ENCODE assay signal across 13 mouse cellular contexts in the genomic region with DNA sequence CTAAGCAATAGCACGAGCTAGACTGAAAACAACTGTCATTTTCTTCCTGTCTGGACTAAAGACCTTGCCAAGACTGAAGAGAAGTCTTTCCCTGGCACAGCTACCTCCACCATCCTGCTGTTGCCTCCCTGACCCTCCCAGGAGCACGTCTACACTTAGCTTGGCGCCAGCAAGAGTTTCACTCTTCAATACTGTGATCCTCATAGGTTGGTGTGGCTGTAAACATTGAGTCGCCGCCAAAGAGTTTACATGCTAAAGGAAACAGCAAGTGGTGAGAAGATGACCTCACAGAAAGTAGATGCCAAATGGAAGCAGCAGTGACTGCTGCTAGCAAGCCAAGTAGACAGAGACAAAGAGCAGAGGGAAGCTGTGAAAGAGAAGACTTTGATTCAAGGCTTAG.
DNase-seq lines count a peak whose midpoint lies in the region; ATAC-seq and TF ChIP-seq lines count a peak whose summit lies in the region.
"Had no signal": no experiment of that assay in that cellular context is flagged by ENCODE, and none has a peak within 500 bp of the region (broad histone marks: within the 10 kb centered on the region; RNA-seq: fewer than 3 reads in every experiment).

No protein-coding gene starts in this region.

- H3K4me1 ChIP-seq in kidney, postnatal 0 days (replicated peaks; ENCODE audit: insufficient read depth, low read length), result no peaks in the 10 kb centered on the region
- H3K4me1 ChIP-seq in lung, postnatal 0 days (ENCODE audit: insufficient read depth, low read depth, low read length), result no peaks in the 10 kb centered on the region
- no peaks in the 10 kb centered on the region for H3K4me1 ChIP-seq in hindbrain, embryonic 13.5 days (replicated peaks)
- H3K4me1 ChIP-seq: limb, embryonic 15.5 days had no signal

- H3K36me3 ChIP-seq in kidney, postnatal 0 days (ENCODE audit: insufficient read depth, low read length), result no peaks in the 10 kb centered on the region
- H3K36me3 ChIP-seq in lung, postnatal 0 days (ENCODE audit: insufficient read depth, low read length), result no peaks in the 10 kb centered on the region
- no peaks in the 10 kb centered on the region for H3K36me3 ChIP-seq in hindbrain, embryonic 13.5 days
- H3K36me3 ChIP-seq: G1E; limb, embryonic 15.5 days had no signal

- peak; percentile 47; the same call in 1 of the 2 replicates for TF ChIP-seq EP300 in lung, postnatal 0 days (IDR thresholded peaks at IDR 0.05)

- no peak for TF ChIP-seq CTCF in kidney, postnatal 0 days (IDR thresholded peaks at IDR 0.05; ENCODE audit: low read depth)
- no peak for TF ChIP-seq CTCF in lung, postnatal 0 days (IDR thresholded peaks at IDR 0.05)

- H3K27me3 ChIP-seq in kidney, postnatal 0 days (ENCODE audit: insufficient read depth, low read length), result no peaks in the 10 kb centered on the region
- no peaks in the 10 kb centered on the region for H3K27me3 ChIP-seq in lung, postnatal 0 days (replicated peaks; ENCODE audit: insufficient read depth, low read length)
- H3K27me3 ChIP-seq in hindbrain, embryonic 13.5 days, result no peaks in the 10 kb centered on the region
- H3K27me3 ChIP-seq: limb, embryonic 15.5 days had no signal

- no peak for ATAC-seq in kidney, postnatal 0 days (replicated peaks; ENCODE audit: low FRiP score, low read depth)
- ATAC-seq in lung, postnatal 0 days, result peak; percentile 83
- ATAC-seq in hindbrain, embryonic 13.5 days (ENCODE audit: low FRiP score), result no peak

- WGBS in kidney, postnatal 0 days, result 60% methylated on average over 5 of the region's 5 CpGs
- WGBS in lung, postnatal 0 days, result 35% methylated on average over 5 of the region's 5 CpGs
- 87% methylated on average over 5 of the region's 5 CpGs for WGBS in hindbrain, embryonic 13.5 days

- no peak overlapping the region for H3K4me3 ChIP-seq in kidney, postnatal 0 days (replicated peaks; ENCODE audit: low read depth, low read length)
- no peak overlapping the region for H3K4me3 ChIP-seq in lung, postnatal 0 days (ENCODE audit: low read depth, low read length)
- no peak overlapping the region for H3K4me3 ChIP-seq in hindbrain, embryonic 13.5 days
- H3K4me3 ChIP-seq: limb, embryonic 15.5 days had no signal

- H3K9me3 ChIP-seq in kidney, postnatal 0 days (replicated peaks; ENCODE audit: low read length), result no peaks in the 10 kb centered on the region
- H3K9me3 ChIP-seq in lung, postnatal 0 days (ENCODE audit: low read length), result no peaks in the 10 kb centered on the region
- H3K9me3 ChIP-seq in hindbrain, embryonic 13.5 days, result no peaks in the 10 kb centered on the region
- H3K9me3 ChIP-seq: limb, embryonic 15.5 days had no signal

- H3K27ac ChIP-seq in kidney, postnatal 0 days, result no peak overlapping the region
- no peak overlapping the region for H3K27ac ChIP-seq in lung, postnatal 0 days (ENCODE audit: low read length)
- no peak overlapping the region for H3K27ac ChIP-seq in hindbrain, embryonic 13.5 days
- H3K27ac ChIP-seq: limb, embryonic 15.5 days had no signal

- H3K4me2 ChIP-seq in kidney, postnatal 0 days (ENCODE audit: low read length), result no peak overlapping the region
- peak overlapping the region; percentile 29; the same call in 1 of the 2 replicates for H3K4me2 ChIP-seq in lung, postnatal 0 days (replicated peaks; ENCODE audit: low read depth, low read length)
- no peak overlapping the region for H3K4me2 ChIP-seq in hindbrain, embryonic 13.5 days
- H3K4me2 ChIP-seq: limb, embryonic 15.5 days had no signal

- intact Hi-C loops in gastrocnemius, postnatal 14 days (cut with DNase I; ENCODE audit: low total_unique reads), result no loop called here

- DNase-seq in adrenal gland, adult 2 months, result peak; percentile 14
- DNase-seq in adrenal gland, adult 8-10 months, result no peak
- DNase-seq in kidney, postnatal 0 days (ENCODE audit: low spot score), result peak; percentile 4
- DNase-seq in kidney, adult 11 months, result no peak
- peak; percentile 8 for DNase-seq in gastrocnemius, postnatal 14 days
- peak; percentile 66 for DNase-seq in lung, postnatal 0 days (ENCODE audit: low spot score)
- DNase-seq in right cerebral cortex, postnatal 10 days (ENCODE audit: low spot score in 2 of 2), result no peak
- DNase-seq: cerebellum, postnatal 36 days; spleen, adult 18-20 months; thymus, adult 18-20 months had no signal

- no peak overlapping the region for H3K9ac ChIP-seq in kidney, postnatal 0 days (ENCODE audit: low read depth, low read length)
- H3K9ac ChIP-seq in lung, postnatal 0 days (replicated peaks; ENCODE audit: low read depth), result no peak overlapping the region
- H3K9ac ChIP-seq in hindbrain, embryonic 13.5 days, result no peak overlapping the region
- H3K9ac ChIP-seq: limb, embryonic 15.5 days had no signal

Comparison
In these comparisons a context has a peak if more than half of its experiments do, and no peak if none do; other contexts are left out.
1. DNase-seq: peak in adrenal gland, adult 2 months (single experiment), kidney, postnatal 0 days (single experiment), gastrocnemius, postnatal 14 days (single experiment) and lung, postnatal 0 days (single experiment); none in adrenal gland, adult 8-10 months (single experiment), kidney, adult 11 months (single experiment) and right cerebral cortex, postnatal 10 days (0 of 2).